Mouse (Mus musculus) adipose tissue, adult 10 weeks (tissue): Measurements from ENCODE around the gene Ddx60. TPM values are rescaled to one million over a fixed set of nuclear protein-coding genes. Genes with fewer than 3 reads are reported as not detected.

Source experiments
- polyA plus RNA-seq: library from polyadenylated mRNA; stranded (reverse); fragments of 350-450 nt; fragmentation: Illumina TruSeq; extraction: RNeasy Lipid Tissue Mini Kit (QIAGEN cat#74804); gene quantifications from one replicate; pipeline ENCODE4 v1.2.3, GENCODE M21; 2014; ENCODE audit warnings: low read depth, low replicate concordance

Ddx60 gene
- polyA plus RNA-seq: 1.9 TPM

DNA sequence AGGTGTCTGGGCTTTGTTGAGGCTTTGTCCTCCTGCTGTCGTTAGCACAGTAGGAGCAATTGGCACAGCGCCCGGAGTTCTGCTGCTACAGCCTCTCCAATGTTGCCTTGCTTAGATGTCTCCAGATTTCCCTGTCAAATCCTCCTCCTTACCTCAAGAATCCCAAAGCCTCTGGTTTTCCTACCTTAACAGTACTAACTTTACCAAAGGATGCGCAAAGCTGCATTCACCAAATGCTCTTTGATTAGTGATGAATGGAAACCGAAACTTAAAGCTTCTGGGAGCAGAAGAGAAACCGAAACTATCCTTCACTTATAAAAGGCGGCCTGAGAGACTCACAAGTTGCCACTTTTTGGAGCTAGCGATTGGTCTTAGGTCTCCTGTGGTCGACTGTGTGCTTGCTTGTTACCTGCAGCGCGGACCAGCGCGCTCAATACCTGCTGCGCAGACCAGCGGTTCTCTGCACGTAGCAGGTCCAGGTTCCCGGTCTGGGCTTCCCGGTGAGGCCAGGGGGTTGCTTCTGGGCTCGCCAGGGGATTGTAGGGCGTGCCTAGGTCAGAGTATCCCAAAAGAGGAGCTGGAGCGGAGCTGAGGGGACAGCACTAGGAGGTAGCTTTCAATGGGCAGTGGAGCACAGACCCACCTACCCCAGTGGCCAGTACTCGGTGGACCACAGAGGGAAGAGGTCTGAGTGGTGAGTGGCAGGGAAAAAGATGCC, at the start of gene Ddx60:
Gene Ddx60 (plus strand): TSS at position 311 of the 718 bp plus-strand sequence.

GRCm38 (mm10) chr8:61902521-61902920, 25.4 kb upstream of the Ddx60 start, which contains the start of gene Palld:
TSS of gene Palld (minus strand) at chr8:61902690.

Other genes starting within 250 kb of the Ddx60 start
- gene Palld, start 25.4 kb upstream of the Ddx60 start, polyA plus RNA-seq: 16.4 TPM
- gene Anxa10, start 195.1 kb downstream of the Ddx60 start, polyA plus RNA-seq: not detected